Comparison of ENCODE assay signal across 9 mouse cellular contexts in genomic region chr13:42403231-42404020, GRCm38 (mm10).
DNase-seq lines count a peak whose midpoint lies in the region; ATAC-seq and TF ChIP-seq lines count a peak whose summit lies in the region.
"Had no signal": no experiment of that assay in that cellular context is flagged by ENCODE, and none has a peak within 500 bp of the region (broad histone marks: within the 10 kb centered on the region; RNA-seq: fewer than 3 reads in every experiment).

No protein-coding gene starts in this region.

- H3K4me1 ChIP-seq in heart, embryonic 10.5 days = no peaks in the 10 kb centered on the region
- no peaks in the 10 kb centered on the region for H3K4me1 ChIP-seq in liver, embryonic 11.5 days (replicated peaks; ENCODE audit: control insufficient read depth, insufficient read depth, low read length)
- H3K4me1 ChIP-seq in midbrain, postnatal 0 days (ENCODE audit: insufficient read depth, low read length) = no peaks in the 10 kb centered on the region

- no peak for TF ChIP-seq POLR2A in brain, embryonic 14.5 days (IDR thresholded peaks at IDR 0.05; ENCODE audit: borderline replicate concordance, extremely low read depth, insufficient read depth, insufficient read length, poor library complexity, severe bottlenecking)

- no peak overlapping the region for H3K4me3 ChIP-seq in heart, embryonic 10.5 days
- no peak overlapping the region for H3K4me3 ChIP-seq in liver, embryonic 11.5 days (ENCODE audit: low read depth, low read length)
- H3K4me3 ChIP-seq in midbrain, postnatal 0 days (ENCODE audit: low read depth, low read length) = no peak overlapping the region

- no peak for TF ChIP-seq CTCF in brain, embryonic 14.5 days (IDR thresholded peaks at IDR 0.05; ENCODE audit: borderline replicate concordance, extremely low read depth, insufficient read depth, insufficient read length)
- no peak for TF ChIP-seq CTCF in midbrain, postnatal 0 days (IDR thresholded peaks at IDR 0.05)

- DNase-seq in heart, adult 18-20 months = peak; percentile 72 to 82
- no peak for DNase-seq in heart, embryonic 10.5 days (ENCODE audit: low spot score)
- DNase-seq in brain, embryonic 14.5 days (ENCODE audit: low read depth) = peak; percentile 19
- DNase-seq in gastrocnemius, postnatal 10 days = peak; percentile 9
- DNase-seq in left cerebral cortex, postnatal 14 days (ENCODE audit: low spot score in 2 of 2) = peak; percentile 44 to 73
- no peak for DNase-seq in embryo, embryonic 11 days
- no peak for DNase-seq in liver, embryonic 11.5 days (ENCODE audit: low spot score)
- DNase-seq in midbrain, postnatal 0 days (ENCODE audit: low spot score) = no peak

- H3K27me3 ChIP-seq in heart, embryonic 10.5 days (ENCODE audit: insufficient read depth, poor library complexity, severe bottlenecking) = no peaks in the 10 kb centered on the region
- no peaks in the 10 kb centered on the region for H3K27me3 ChIP-seq in liver, embryonic 11.5 days (replicated peaks; ENCODE audit: control insufficient read depth, insufficient read depth, low read length)
- H3K27me3 ChIP-seq in midbrain, postnatal 0 days (ENCODE audit: insufficient read depth, low read length) = no peaks in the 10 kb centered on the region

- ATAC-seq in liver, embryonic 11.5 days (replicated peaks; ENCODE audit: low FRiP score) = no peak
- ATAC-seq in midbrain, postnatal 0 days (ENCODE audit: low FRiP score) = no peak

- WGBS in heart, embryonic 10.5 days = 81% methylated on average over 3 of the region's 3 CpGs
- 76% methylated on average over 3 of the region's 3 CpGs for WGBS in liver, embryonic 11.5 days
- WGBS in midbrain, postnatal 0 days = 88% methylated on average over 3 of the region's 3 CpGs

- no peak overlapping the region for H3K4me2 ChIP-seq in liver, embryonic 11.5 days
- no peak overlapping the region for H3K4me2 ChIP-seq in midbrain, postnatal 0 days (ENCODE audit: low read depth, low read length, poor library complexity, severe bottlenecking)

- no peaks in the 10 kb centered on the region for H3K9me3 ChIP-seq in heart, embryonic 10.5 days
- H3K9me3 ChIP-seq in liver, embryonic 11.5 days (ENCODE audit: control insufficient read depth, low read length) = no peaks in the 10 kb centered on the region
- no peaks in the 10 kb centered on the region for H3K9me3 ChIP-seq in midbrain, postnatal 0 days (ENCODE audit: low read length)

- H3K27ac ChIP-seq in heart, embryonic 10.5 days = no peak overlapping the region
- no peak overlapping the region for H3K27ac ChIP-seq in liver, embryonic 11.5 days (ENCODE audit: low read depth, low read length)
- H3K27ac ChIP-seq in midbrain, postnatal 0 days (ENCODE audit: low read depth, low read length) = no peak overlapping the region
- H3K27ac ChIP-seq: kidney, postnatal 0 days had no signal

- intact Hi-C loops in left cerebral cortex, postnatal 14 days (cut with DNase I) = no loop called here

- no peak overlapping the region for H3K9ac ChIP-seq in liver, embryonic 11.5 days (ENCODE audit: low read depth, low read length)
- H3K9ac ChIP-seq in midbrain, postnatal 0 days (replicated peaks; ENCODE audit: low read length, poor library complexity, severe bottlenecking) = no peak overlapping the region

- H3K36me3 ChIP-seq in heart, embryonic 10.5 days = no peaks in the 10 kb centered on the region
- H3K36me3 ChIP-seq in liver, embryonic 11.5 days (ENCODE audit: control insufficient read depth, insufficient read depth, low read length) = no peaks in the 10 kb centered on the region
- no peaks in the 10 kb centered on the region for H3K36me3 ChIP-seq in midbrain, postnatal 0 days (ENCODE audit: insufficient read depth, low read length)

Comparison
In these comparisons a context has a peak if more than half of its experiments do, and no peak if none do; other contexts are left out.
1. DNase-seq: peak in heart, adult 18-20 months (2 of 2), brain, embryonic 14.5 days (single experiment), gastrocnemius, postnatal 10 days (single experiment) and left cerebral cortex, postnatal 14 days (2 of 2); none in heart, embryonic 10.5 days (single experiment), embryo, embryonic 11 days (single experiment), liver, embryonic 11.5 days (single experiment) and midbrain, postnatal 0 days (single experiment).